Mouse (Mus musculus) heart, adult 9 months (tissue): ENCODE data around the gene Olfr324.

Experiments
- DNase-seq, 2 experiments: peaks; one replicate each; pipeline ENCODE4 v3.0.0; 2022; ENCODE audit warnings: low spot score in 2 of 2

Olfr324 gene

DNA sequence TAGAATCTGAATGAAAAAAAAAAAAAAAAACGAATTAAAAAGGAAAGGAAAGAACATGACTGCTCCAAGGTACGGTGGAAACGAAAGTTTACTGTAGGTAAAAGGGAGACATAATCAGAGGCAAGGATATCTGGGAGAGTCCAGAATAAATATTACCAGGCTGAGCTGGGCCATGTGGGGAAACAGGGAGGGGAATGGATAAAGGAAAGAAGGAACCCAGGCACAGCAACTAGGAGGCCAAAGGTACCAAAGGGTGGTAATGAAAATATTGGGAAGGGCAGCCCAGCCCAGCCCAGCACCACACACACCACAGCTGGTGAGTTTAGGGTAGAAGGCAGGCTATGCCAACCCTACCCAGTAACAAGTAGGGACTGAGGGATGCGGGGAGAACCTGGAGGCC is 40.0 kb downstream of the Olfr324 start:
- DNase-seq: no peak

DNA sequence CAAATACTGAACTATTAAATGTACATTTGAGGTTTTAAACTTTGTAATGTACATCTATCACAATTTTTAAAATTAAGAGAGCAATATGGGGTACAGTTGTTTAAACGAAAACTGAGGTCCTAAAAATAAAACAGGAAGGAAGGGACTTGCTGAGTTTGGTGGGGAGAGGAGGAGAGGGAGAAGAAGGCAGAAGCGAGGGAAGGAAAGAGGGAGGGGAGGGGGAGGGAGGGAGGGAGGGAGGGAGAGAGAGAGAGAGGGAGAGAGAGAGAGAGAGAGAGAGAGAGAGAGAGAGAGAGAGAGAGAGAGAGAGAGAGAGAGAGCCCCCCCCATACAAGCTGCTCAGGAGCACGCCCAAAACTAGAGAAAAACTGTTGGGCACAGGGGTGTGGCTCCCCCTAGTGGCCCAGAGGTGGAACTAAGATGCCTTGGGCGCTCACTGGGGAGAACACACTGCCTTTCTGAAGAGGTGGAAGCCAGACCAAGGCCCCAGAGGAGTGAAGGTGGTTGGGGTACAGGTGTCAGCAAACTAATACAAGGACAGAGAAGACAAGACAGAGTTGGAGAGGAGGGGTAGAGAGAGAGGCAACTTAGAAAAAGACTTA is 41.6 kb downstream of the Olfr324 start:
- DNase-seq: peak in 1 of 2 experiments; percentile 35

- peak in 1 of 2 experiments; percentile 7 for DNase-seq
Measured at GRCm38 (mm10) chr11:58638176-58638701, 43.3 kb downstream of the Olfr324 start.

DNA sequence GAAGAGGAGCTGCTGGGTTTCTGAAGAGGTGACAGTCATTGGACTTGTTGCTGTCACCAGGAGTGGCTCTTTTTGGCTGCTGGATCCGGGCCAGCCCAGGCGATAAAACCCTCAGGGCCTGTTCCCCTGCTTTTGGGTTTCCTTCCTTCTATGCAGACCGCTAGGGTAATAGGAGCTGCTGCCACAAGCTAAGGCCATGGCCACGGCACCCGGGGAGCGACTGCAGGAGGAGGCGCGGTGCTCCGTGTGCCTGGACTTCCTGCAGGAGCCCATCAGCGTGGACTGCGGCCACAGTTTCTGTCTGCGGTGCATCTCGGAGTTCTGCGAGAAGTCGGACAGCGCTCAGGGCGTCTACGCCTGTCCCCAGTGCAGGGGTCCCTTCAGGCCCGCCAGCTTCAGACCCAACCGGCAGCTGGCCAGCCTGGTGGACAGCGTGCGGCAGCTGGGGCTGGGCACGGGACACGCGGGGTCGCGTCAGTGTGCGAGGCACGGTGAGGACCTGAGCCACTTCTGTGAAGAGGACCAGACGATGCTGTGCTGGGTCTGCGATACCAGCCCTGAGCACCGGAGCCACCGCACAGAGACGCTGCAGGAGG is 45.5 kb downstream of the Olfr324 start, which contains the start of gene Trim58:
Gene Trim58, plus strand, starts transcription at position 194 of the 596 bp plus-strand sequence.
- DNase-seq: no peak

GRCm38 (mm10) chr11:58641057-58641456 is 46.1 kb downstream of the Olfr324 start:
- DNase-seq: no peak

DNA sequence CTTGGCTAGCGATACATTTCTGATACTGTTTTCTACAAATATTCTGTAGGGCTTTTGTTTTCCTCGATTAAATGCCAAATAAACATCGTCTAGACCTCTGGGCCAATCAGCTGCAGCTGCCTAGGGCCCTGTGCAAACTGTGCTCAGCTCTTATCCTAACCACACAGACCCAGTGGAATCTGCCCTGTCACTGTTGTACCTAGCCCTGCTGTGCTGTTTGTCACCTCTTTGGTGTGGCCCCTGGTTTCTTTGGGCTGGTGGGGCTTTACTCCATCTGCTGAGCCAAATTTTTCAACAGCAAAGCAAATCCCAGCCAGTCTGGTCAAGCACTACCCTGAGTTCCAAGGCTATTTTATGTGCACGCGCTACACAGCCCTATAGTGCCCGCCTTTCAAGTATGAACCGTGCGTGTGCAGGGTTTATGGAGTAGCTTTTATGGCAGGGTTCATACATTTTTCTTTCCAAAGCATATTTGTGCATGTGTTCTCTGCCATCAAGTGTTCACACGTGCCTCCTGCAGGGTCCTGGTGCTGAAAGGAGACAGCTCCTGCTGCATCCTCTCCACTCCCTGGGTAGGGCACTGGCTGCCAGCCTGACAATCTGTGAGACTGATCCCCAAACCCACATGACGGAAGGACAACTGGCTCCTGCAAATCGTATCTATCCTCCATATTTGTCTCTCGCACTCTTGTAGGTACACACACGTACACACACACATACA is 46.9 kb downstream of the Olfr324 start:
- DNase-seq: no peak

DNA sequence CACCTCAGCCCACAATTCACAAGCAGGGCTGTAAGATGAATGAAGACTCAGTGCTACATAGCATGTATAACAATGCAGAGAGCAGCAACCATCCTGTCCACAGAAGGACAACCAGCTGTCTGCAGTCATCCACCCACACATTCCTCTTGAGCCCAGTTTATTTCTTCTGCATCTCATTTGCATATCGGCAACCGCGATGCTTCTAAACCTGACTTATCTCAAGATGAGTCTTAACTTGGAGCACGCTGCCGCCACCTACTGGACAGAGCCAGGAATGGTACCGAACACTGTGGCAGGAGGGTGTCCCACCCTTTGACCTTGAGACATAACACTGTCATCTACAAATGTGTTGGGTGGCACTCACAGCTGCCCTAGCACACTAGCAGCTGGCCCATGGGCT is 48.4 kb downstream of the Olfr324 start:
- no peak for DNase-seq
